11 mouse cellular contexts compared by ENCODE assay signal in the genomic region with DNA sequence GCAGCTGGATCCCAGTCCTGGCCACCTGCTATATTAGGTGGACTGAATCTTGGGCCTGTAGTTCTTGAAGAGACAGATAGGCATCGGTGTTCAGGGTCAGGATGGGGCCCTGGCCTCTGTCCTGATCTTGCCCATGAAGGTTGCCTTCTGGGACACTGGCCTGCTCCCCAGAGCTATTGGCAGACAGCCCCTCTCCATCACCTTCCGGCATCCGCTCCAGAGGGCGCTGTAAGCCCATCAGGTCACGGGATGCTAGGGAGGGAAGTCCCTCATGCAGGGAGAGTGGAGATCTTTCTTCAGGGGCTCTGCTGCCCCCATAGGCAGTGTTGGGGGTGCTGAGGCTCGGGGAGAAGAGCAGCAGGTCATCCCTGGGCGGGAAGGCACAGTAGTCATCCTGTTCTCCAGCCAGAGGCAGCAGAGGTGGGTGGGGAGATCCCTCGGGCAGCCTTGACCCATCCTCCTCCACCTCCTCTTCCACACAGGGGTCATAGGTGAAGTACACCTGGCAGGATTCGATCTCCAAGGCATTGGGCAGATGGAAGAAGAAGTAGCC. TPM values are rescaled to one million over a fixed set of nuclear protein-coding genes. Genes with fewer than 3 reads are reported as not detected.
DNase-seq lines count a peak whose midpoint lies in the region; ATAC-seq and TF ChIP-seq lines count a peak whose summit lies in the region.
"Had no signal": no experiment of that assay in that cellular context is flagged by ENCODE, and none has a peak within 500 bp of the region (broad histone marks: within the 10 kb centered on the region; RNA-seq: fewer than 3 reads in every experiment).

No protein-coding gene starts in this region.

- no peak overlapping the region for H3K9ac ChIP-seq in intestine, postnatal 0 days (ENCODE audit: low read depth, low read length)
- no peak overlapping the region for H3K9ac ChIP-seq in intestine, embryonic 16.5 days (ENCODE audit: low read depth, low read length)
- H3K9ac ChIP-seq: hindbrain, embryonic 14.5 days had no signal

- DNase-seq in cerebellum, adult 11-12 months: peak; percentile 68
- DNase-seq in cerebellum, adult 8-10 months: no peak
- peak; percentile 40 for DNase-seq in thymus, postnatal 4 days
- no peak for DNase-seq in thymus, postnatal 10 days (ENCODE audit: low spot score in 2 of 2)
- peak; percentile 15 for DNase-seq in testis, postnatal 14 days (ENCODE audit: low spot score)
- DNase-seq in gastrocnemius, postnatal 4 days (ENCODE audit: low spot score in 2 of 2): no peak
- DNase-seq: left cerebral cortex, postnatal 4 days had no signal

- no peaks in the 10 kb centered on the region for H3K9me3 ChIP-seq in intestine, postnatal 0 days (ENCODE audit: control insufficient read depth)
- H3K9me3 ChIP-seq in intestine, embryonic 16.5 days (ENCODE audit: control insufficient read depth, low read length): no peaks in the 10 kb centered on the region

- TF ChIP-seq CTCF in intestine, postnatal 0 days (IDR thresholded peaks at IDR 0.05; ENCODE audit: low read depth): peak; percentile 46

- ATAC-seq in intestine, postnatal 0 days: 0 out of 2 replicates have a peak, but pooled peaks have one; percentile 14
- no peak for ATAC-seq in intestine, embryonic 16.5 days

- 62% methylated on average over 9 of the region's 9 CpGs for WGBS in intestine, postnatal 0 days
- 49% methylated on average over 9 of the region's 9 CpGs for WGBS in intestine, embryonic 16.5 days

- H3K27me3 ChIP-seq in intestine, postnatal 0 days (replicated peaks; ENCODE audit: control insufficient read depth, insufficient read depth, low read length): no peaks in the 10 kb centered on the region
- no peaks in the 10 kb centered on the region for H3K27me3 ChIP-seq in intestine, embryonic 16.5 days (replicated peaks; ENCODE audit: control insufficient read depth, insufficient read depth, low read length)

- no peaks in the 10 kb centered on the region for H3K36me3 ChIP-seq in intestine, postnatal 0 days (ENCODE audit: control insufficient read depth, insufficient read depth)
- no peaks in the 10 kb centered on the region for H3K36me3 ChIP-seq in intestine, embryonic 16.5 days (ENCODE audit: control insufficient read depth, insufficient read depth, low read length)

- H3K4me3 ChIP-seq in intestine, postnatal 0 days (ENCODE audit: low read depth, low read length): no peak overlapping the region
- H3K4me3 ChIP-seq in intestine, embryonic 16.5 days (ENCODE audit: low read length): no peak overlapping the region

- H3K4me1 ChIP-seq in intestine, postnatal 0 days (replicated peaks; ENCODE audit: control insufficient read depth, insufficient read depth, low read length): no peaks in the 10 kb centered on the region
- peaks cover 3% of the 10 kb centered on the region; the same call in 1 of the 2 replicates for H3K4me1 ChIP-seq in intestine, embryonic 16.5 days (ENCODE audit: control insufficient read depth, insufficient read depth, low read length)

- no peak overlapping the region for H3K4me2 ChIP-seq in intestine, postnatal 0 days (replicated peaks; ENCODE audit: low read depth)
- H3K4me2 ChIP-seq in intestine, embryonic 16.5 days (ENCODE audit: low read depth, low read length): no peak overlapping the region
- H3K4me2 ChIP-seq: hindbrain, embryonic 14.5 days had no signal

- H3K27ac ChIP-seq in intestine, postnatal 0 days (ENCODE audit: low read depth, low read length): no peak overlapping the region
- no peak overlapping the region for H3K27ac ChIP-seq in intestine, embryonic 16.5 days (ENCODE audit: low read length)
- H3K27ac ChIP-seq: hindbrain, embryonic 14.5 days; macrophage had no signal

RNA-seq across cellular contexts. Expression of gene Tmprss6, which starts 13.1 kb away (rescaled TPM):
- polyA plus RNA-seq in intestine, postnatal 0 days (2015; fragmentation: Nextera tagmentation; extraction: Ambion mirVana): 0.63 and 0.84 TPM in 2 replicates
- 0.45 and 0.82 TPM in 2 replicates for polyA plus RNA-seq in intestine, embryonic 16.5 days (2015; fragmentation: Nextera tagmentation; extraction: Ambion mirVana)
- total RNA-seq in gastrocnemius, postnatal 4 days (2021): under 1 TPM in 1 of 2 experiments, not detected in 1; 0.62 TPM
- total RNA-seq: left cerebral cortex, postnatal 4 days had no signal
- polyA plus RNA-seq: macrophage had no signal

RNA-seq across cellular contexts. Expression of gene Il2rb, which starts 13.5 kb away (rescaled TPM):
- 0.58 and 0.63 TPM in 2 replicates for polyA plus RNA-seq in intestine, postnatal 0 days (2015; fragmentation: Nextera tagmentation; extraction: Ambion mirVana)
- 1.8 and 2.1 TPM in 2 replicates for polyA plus RNA-seq in intestine, embryonic 16.5 days (2015; fragmentation: Nextera tagmentation; extraction: Ambion mirVana)
- total RNA-seq in gastrocnemius, postnatal 4 days (2021): under 1 TPM; 0.16 to 0.20 TPM

RNA-seq across cellular contexts. Expression of gene C1qtnf6, which starts 49.7 kb away (rescaled TPM):
- 14.3 and 16.0 TPM in 2 replicates for polyA plus RNA-seq in intestine, postnatal 0 days (2015; fragmentation: Nextera tagmentation; extraction: Ambion mirVana)
- polyA plus RNA-seq in intestine, embryonic 16.5 days (2015; fragmentation: Nextera tagmentation; extraction: Ambion mirVana): 24.0 and 25.5 TPM in 2 replicates
- 10 to 100 TPM; 66.7 to 75.1 TPM for total RNA-seq in gastrocnemius, postnatal 4 days (2021)

RNA-seq across cellular contexts. Expression of gene Kctd17, which starts 53.2 kb away (rescaled TPM):
- polyA plus RNA-seq in intestine, postnatal 0 days (2015; fragmentation: Nextera tagmentation; extraction: Ambion mirVana): 18.6 and 20.1 TPM in 2 replicates
- polyA plus RNA-seq in intestine, embryonic 16.5 days (2015; fragmentation: Nextera tagmentation; extraction: Ambion mirVana): 20.2 and 23.6 TPM in 2 replicates
- total RNA-seq in gastrocnemius, postnatal 4 days (2021): 10 to 100 TPM; 83.5 to 85.4 TPM

Comparison
In these comparisons a context has a peak if more than half of its experiments do, and no peak if none do; other contexts are left out.
1. DNase-seq: peak in cerebellum, adult 11-12 months (single experiment), thymus, postnatal 4 days (single experiment) and testis, postnatal 14 days (single experiment); none in cerebellum, adult 8-10 months (single experiment), thymus, postnatal 10 days (0 of 2) and gastrocnemius, postnatal 4 days (0 of 2).